Mouse (Mus musculus) CH12F3 (cell line): Measurements from ENCODE around the gene F2rl2.

Experiments
- in situ Hi-C: fragments of 300-500 bp; cut with MboI; formaldehyde crosslinking; loops from 2 replicates; pipeline ENCODE4 v1.14.3; 2020; ENCODE audit warnings: low sequenced_read_pairs

F2rl2 gene

DNA sequence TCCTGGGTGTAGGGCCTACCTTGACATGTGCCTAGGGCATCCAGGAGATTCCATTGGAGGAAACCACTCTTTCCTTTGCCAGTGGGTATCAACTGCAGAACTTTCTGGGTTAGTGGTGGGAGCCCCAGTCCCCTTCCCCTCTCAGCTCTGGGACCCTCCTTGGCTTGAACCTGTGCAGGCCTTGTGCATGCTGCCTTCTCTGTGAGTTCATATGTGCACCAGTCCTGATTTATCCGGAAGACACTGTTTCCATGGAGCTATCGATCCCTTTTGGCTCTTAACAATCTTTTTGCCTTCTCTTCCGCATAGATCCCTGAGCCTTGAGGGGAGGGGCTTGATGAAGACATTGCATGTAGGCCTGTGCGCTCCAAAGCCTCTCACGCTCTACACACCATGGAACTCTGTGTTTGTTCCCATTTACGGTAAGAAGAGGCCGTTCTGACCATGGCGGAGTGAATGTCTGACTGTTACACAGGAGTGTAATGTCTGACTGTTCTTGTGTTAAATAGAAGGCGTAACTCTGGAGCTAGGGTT, 466 bp upstream of the F2rl2 start:
- in situ Hi-C loops: no loop called here

DNA sequence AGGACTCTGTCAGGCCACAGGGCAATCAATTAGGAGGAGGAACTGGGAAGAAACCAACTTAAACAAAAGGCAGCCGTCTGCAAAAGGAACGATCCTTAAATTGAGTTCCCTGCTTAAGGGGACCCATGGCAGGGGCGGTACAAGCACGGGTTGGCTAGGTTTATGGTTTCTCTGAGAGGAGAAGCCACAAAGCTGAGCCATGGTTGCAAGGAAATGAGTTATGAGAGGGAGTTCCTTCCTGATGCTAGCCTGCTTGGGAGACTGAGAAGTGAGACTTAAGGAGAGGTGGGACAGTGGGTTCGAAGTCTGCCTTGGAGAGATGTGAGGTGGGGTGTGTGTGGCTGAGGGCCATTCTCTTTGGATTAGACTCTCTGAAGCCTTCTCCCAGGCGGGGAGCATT, 1.2 kb downstream of the F2rl2 start:
- in situ Hi-C loops: no loop called here

DNA sequence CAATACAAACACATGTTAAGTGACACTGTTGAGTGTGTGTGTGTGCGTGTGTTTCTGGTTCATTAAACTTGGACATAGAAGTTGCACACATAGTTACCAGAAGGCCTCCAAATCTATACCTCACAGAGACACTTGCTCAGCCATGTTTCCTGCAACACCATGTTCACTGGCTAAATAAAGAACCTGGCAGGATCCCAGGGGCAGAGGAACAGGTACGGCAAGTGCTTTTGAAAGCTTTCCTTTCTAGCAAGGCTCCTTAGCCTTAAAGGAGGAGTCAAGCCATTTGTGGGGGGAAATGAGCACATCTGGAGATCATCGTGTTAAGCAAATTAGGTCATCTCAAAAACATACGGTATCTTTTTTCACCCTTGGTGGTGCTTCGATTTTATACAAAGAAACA, 6.7 kb downstream of the F2rl2 start:
- in situ Hi-C loops: no loop called here

DNA sequence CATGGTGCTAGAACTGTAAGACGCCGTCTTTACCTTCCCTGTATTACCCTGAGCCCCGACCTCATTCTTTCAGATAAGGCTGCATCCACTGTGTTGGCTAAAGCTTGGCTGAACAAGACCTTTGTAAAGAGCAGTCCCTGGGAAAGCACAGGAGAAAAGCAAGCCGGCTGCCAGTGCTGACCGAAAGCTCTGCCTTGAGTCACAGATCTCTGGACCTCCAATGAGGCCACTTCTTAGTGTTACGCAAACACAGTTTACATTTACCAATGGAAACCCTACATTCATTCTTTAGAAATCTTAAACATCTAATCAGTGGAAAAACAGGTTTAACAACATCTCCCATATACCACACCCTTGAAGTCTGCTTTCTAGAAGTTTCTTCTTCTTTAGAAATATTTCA, 8.9 kb downstream of the F2rl2 start:
- in situ Hi-C loops: no loop called here

DNA sequence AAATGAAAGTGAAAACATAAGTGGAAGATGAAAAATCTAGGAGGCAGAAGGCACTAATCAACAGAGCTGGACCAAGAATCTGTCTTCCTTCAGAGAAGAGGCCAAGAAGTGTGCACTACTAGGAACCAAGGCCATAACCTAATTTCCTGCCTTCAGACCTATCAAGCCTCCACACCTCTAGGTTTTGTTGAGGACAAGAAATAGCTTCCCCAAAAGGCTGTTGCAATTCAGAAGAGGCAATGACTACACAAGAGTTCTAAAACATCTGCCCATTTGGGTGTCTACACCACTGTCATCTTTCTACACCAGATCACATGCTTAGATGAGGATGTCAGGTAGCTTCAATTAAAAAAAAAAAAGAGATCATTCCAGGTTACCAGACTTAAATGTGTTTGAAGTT, 15.4 kb downstream of the F2rl2 start:
- in situ Hi-C loops: no loop called here

DNA sequence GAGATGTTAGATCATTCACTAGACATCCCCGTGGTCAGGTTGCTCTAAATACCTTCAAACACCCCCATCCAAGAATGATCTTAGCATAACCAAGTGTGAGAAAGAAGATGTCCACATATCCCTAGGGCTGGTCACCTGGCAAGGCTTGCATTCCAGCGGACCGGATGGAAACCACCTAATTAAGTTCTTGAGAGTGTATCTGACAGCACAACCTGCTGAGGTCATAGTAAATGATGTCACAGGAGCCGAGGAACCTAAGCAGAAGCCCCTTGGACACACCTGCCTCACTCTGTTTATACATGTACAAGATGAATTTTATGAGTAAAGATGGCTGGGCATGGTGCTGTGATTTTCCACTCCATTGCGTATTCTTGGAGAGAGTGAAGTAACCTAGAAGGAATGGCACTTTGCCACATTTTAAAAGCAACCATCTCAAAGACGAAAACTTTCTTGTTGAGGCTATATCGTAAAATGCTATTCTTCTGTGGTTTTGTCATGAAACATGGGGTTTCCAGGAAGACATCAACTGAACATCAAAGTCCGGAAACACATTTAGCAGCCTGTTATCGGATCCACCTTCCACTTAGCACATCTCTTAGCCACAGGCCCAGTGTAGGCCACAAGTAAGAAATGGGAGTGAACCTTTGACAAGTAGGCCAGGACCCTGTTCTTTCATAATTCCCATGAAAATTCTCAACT, 16.1 kb downstream of the F2rl2 start:
- in situ Hi-C loops: no loop called here

DNA sequence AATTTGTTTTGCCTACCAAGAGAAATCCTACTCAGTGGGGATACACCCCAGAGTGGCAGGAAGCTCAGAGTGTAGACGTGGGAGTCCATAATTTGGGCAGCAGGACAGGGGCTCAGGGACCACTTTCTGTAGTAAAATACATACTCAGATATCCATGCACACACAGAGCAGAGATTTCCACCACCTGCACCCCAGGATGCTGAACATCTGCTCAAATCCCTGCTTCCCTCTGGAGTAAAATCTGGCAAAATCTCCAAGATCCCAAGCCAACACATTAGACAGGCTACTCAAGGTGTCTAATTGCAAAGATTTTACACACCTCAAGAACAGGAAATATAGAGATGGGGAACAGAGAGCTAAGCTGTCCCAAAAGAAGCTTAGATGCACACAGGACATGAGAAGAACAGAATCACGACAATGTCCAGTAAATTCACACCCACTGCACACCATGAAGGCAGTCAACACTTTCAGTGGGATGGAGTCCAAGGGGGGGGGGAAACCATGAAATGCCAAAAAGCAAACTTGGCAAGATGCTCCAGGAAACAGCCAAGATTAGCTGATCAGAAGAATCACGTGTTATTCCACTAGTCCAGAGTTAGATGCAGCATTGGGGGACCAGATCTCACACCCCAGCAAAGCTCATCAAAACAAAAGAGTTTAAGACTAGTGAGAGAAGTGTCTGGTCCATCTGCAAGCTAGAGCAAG, 17.8 kb downstream of the F2rl2 start:
- in situ Hi-C loops: no loop called here

DNA sequence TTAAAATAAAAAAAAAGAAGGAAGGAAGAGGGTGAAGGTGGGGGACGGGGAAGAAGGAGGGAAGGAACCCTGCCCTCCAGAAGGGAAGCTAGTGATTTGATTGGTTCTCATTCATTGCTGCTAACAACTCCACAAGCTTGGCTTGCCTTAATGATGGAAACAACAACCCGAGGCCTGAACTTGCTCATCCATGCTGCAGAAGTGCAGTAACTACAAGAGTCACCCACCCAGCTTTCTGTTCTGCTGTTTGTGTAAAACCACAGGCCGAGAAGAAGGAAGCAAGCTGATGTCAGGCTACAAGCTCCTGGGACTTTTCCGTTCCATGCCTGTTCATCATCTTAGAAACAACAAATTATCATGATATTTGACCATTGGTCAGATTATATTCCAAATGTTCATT, 18.7 kb downstream of the F2rl2 start:
- in situ Hi-C loops: no loop called here

DNA sequence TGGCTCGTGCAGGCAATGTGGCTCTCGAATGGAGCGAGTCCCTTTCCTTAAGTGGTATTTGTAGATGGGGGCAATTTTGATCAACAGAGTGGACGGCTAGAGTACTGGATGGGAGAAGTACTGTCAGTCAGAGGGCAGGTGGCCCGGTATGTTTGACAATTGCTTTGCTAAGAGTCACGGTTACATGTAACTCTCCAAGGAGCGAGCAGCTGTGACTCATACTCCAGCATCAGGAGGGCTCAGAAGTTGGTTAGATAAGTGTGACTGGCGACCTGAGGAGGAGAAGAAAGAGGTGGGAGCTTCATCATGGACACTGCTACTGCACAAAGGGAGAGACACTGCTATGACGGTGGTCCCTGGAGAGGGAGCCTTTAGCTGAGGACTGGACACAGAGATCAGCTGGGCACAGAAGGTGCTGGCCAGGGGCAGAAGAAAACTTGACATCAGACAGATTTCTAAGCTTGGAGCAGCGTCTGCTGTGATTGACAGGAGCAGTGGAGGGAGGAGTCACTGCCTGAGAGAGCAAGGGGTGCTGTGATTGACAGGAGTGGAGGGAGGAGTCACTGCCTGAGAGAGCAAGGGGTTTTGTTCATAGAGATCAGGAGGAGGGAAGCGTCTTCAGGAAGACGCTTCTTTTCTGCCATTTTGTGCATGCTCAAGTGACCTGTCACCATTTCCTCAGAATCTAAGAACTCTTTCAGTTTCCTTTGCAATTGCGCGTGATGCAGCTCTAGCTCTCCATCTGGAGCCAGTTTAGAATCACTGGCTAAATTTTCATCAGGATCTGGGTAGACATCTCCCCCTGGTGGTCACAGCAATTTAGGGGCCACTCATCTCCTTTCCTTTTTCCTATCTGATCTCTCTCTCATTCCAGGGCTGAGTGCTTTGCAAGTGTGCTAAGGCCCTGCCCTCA, 22.9 kb downstream of the F2rl2 start:
- in situ Hi-C loops: loop anchor here (10.0 kb wide), 1 partner anchor 155 kb away; no protein-coding TSS in a partner anchor

DNA sequence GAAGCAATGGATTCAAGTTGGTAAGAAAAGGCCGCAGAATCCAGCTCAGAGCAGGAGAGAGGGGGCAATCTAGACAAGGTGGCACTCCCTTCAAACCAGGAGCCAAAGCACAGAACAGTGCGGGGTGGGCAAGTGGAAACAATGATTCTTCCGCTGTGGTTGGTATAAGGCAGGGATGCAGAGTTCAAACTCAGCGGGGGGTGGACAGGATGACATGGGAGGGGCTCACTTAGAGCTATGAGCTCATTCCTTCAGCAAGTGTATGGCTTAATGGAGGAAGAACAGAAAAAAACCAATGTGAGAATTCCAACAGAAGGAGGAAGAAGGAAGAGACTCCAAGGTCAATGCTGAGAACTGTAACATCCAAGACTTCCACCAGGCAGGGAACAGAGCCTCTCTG, 33.8 kb downstream of the F2rl2 start:
- in situ Hi-C loops: no loop called here

DNA sequence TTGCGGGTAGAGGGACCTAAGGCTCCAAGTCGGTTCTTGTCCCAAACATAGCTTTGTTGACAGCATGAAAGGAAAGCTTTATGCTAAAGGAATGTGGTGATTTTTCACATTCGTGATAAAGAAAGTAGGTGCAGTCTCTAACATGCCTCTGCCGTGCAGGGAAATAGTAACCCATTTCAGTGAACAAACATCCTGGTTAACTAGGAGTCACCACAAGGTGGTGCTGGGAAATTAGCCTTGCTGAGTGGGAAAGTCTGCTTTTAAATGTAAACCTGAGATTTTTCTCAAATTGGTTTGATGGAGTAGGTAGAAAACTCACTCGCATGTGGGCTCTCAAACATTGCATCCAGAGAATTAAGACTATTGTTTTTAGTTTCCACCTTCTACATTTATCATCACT, 43.0 kb downstream of the F2rl2 start:
- in situ Hi-C loops: no loop called here

DNA sequence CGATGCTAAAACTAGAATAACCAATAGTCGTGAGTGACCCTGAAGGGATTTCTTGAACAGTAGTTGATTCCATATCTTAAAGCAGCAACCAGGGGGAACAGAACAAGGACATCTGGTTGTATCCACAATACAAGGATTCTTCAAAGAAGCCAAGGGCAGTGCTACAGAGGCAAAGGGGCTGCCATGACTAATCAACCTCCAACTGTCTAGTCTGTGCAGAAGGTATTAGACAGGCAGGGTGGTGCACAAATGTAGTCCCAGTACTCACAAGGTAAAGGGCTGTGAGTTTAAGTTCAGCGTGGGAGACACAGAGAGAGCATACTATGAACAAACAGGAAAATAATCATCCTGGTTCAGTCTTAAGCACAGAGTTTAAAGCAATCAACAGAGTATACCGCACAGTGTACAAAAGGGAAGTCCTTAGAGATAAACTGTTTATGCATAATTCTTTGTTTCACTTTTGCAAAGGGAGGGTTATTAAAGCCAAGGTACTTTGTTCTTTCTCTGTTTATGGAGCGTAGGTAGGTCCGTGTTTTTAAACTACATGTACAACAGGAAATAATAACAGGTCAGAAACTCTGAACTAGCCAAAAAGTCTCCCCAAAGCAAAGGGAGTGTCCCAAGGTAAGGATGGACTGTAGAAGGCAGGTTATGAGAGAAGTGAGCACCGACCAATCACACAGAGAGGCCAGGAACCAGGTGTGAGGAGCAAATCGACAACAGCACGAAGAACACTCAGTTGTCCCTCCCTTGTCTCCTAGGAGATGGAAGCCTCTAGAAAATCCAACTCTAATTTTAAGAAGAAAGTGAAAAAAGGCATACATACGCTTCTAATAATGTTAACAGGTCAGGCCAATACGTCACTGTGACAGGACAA, 45.4 kb downstream of the F2rl2 start:
- in situ Hi-C loops: no loop called here

DNA sequence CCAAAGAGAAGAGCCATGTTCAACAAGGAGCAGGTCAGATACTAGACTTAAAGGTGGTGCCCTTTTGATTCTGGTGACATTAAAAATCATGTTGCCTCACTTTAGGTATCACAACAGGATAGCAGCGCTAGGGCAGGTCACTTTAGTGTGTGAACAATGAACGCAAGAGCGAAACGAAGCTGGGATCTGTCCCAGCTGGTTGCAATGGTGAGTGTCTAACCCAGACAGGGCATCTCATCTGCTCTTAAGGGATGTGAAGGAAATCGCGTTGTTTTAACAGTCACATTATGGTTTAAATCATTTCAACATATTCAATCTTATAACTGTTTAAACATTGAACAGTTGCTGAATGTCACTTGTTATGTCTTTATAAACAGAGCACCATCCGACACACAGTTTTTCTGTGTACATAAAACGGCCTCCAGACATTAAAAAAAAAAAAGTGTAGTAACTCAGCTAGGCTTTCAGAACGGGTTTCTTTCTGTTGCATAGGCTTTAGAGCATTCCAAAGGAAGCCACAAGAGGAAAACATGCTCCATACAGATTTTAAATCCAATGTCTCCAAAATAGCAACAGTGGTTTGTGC, 46.3 kb downstream of the F2rl2 start:
- in situ Hi-C loops: no loop called here

DNA sequence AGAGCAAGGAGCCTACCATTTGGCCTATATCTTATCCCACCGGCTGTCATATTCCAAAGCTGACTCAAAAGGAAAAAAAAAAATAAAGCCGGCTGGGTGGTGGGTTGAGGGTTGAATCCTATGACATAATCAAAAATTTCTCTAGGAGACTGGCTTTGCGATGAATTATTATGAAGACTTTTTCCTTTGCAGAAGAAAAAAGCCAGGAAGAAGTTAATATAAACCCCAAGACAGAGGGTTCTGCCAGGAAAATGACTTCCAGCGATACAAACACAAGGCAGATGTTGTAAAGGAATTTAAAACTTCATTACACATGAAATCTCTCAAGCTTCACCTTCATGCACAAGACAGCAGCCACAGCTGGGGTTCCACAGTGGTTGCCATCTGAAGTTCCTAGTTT, 48.8 kb downstream of the F2rl2 start:
- in situ Hi-C loops: no loop called here

DNA sequence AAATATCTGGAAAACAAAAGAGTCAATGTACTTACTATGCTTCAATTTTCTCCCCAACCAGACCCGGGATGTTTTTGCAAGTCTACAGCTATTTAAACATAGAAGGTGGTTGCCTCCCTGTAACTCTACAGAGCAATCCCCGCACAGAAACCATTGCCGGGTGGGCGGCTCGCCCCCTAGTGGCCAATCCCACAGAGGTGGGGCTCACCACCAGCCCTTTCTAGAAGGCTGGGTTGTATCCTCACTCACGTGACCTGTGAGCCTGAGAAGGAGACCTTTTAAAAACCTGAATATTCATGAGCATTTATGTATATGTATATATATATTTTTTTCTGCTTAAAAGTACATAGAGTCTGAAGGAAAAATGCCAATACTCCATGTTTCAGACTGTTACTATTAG, 49.9 kb downstream of the F2rl2 start:
- in situ Hi-C loops: no loop called here

DNA sequence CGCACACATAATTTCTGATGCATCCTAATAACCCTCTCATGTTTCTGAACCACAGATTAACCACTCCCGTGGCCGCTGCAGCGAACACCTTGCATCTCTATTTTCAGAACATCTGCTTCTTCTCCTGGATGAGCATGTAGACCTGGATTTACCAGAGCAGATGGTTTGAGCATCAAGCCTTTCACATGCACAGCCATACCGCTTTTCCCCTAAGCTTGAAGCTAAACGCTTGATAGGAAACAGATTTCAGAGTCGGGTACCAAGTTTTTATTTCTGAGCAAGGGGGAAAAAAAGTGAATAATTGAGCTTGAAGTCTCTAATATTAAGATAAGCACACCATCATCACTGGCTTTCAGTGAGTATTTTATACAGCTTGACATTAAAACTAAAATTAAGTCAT, 50.4 kb downstream of the F2rl2 start:
- in situ Hi-C loops: no loop called here

DNA sequence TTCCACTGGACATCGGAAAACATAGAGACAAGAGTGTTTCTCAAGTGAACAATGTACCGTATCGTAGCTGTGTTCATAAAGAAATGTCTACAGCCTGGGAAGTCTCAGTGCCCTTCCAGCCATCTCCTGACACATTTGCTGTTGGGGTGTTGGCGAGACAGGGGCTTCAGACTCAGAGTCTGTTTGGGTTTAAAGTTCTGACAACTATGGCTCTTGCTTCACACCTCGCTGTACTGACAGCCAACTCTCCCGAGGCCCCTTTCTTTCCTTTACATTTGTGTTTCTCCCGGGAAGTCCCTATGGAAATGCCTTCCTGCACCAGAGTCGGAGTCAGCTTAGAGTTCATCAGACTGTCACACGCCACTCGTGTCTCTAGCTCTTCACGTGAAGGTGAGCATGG, 50.9 kb downstream of the F2rl2 start:
- in situ Hi-C loops: no loop called here
